Mouse (Mus musculus) forebrain, embryonic 11.5 days (tissue): ENCODE results near the gene Tmem106c. TPM values are rescaled to one million over a fixed set of nuclear protein-coding genes. Genes with fewer than 3 reads are reported as not detected.

Experiments
- ATAC-seq: fragments of 200-750 bp; cut with Nextera tagmentation; replicated peaks from 2 replicates; pipeline ENCODE4 v1.8.0; 2017; ENCODE audit warnings: moderate TSS enrichment; ENCODE audit not compliant: low FRiP score
- DNase-seq: peaks from one replicate; pipeline ENCODE4 v3.0.0-alpha.2; 2017; ENCODE audit warnings: low spot score
- H3K27ac ChIP-seq: fragments of 300-500 bp; sonication (generic); 2 replicates; pipeline ENCODE4 v1.5.1; 2014; ENCODE audit warnings: low read depth, low read length
- H3K27me3 ChIP-seq: fragments of 300-500 bp; sonication (generic); 2 replicates; pipeline ENCODE4 v1.6.1; 2014; ENCODE audit warnings: mild to moderate bottlenecking, low read length, mixed read lengths; ENCODE audit not compliant: control insufficient read depth, insufficient read depth
- H3K36me3 ChIP-seq: fragments of 300-500 bp; sonication (generic); 2 replicates; pipeline ENCODE4 v1.6.1; 2014; ENCODE audit warnings: mild to moderate bottlenecking, low read length, moderate library complexity, mixed read lengths; ENCODE audit not compliant: control insufficient read depth, insufficient read depth
- H3K4me1 ChIP-seq: fragments of 300-500 bp; sonication (generic); replicated peaks from 2 replicates; pipeline ENCODE4 v1.6.1; 2014; ENCODE audit warnings: low read length, mixed read lengths; ENCODE audit not compliant: control insufficient read depth, insufficient read depth
- H3K4me2 ChIP-seq: fragments of 300-500 bp; sonication (generic); 2 replicates; pipeline ENCODE4 v1.6.1; 2014; ENCODE audit warnings: low read depth, mild to moderate bottlenecking, low read length, moderate library complexity, mixed read lengths; ENCODE audit not compliant: severe bottlenecking
- H3K4me3 ChIP-seq: fragments of 300-500 bp; sonication (generic); 2 replicates; pipeline ENCODE4 v1.5.1; 2014; ENCODE audit warnings: low read depth, low read length
- H3K9ac ChIP-seq: fragments of 300-500 bp; sonication (generic); 2 replicates; pipeline ENCODE4 v1.6.1; 2014; ENCODE audit warnings: low read length
- H3K9me3 ChIP-seq: fragments of 300-500 bp; sonication (generic); 2 replicates; pipeline ENCODE4 v1.6.1; 2016; ENCODE audit warnings: low read length, mixed read lengths; ENCODE audit not compliant: control insufficient read depth
- WGBS: fragments of 180-500 bp; shearing (Covaris S2); extraction: QIAGEN DNeasy Blood & Tissue Kit; methylation state at CpG from one replicate; pipeline ENCODE4 v1.1.7; 2014; 5-methylcytosine and 5-hydroxymethylcytosine counted together
- polyA plus RNA-seq: library from polyadenylated mRNA; unstranded; fragments of >200 nt; fragmentation: Nextera tagmentation; extraction: Ambion mirVana; gene quantifications from 2 replicates; pipeline ENCODE4 v1.2.1, GENCODE M21; 2014

Tmem106c gene
- polyA plus RNA-seq, 1 experiment from 2014 or later: 44.5 TPM

DNA sequence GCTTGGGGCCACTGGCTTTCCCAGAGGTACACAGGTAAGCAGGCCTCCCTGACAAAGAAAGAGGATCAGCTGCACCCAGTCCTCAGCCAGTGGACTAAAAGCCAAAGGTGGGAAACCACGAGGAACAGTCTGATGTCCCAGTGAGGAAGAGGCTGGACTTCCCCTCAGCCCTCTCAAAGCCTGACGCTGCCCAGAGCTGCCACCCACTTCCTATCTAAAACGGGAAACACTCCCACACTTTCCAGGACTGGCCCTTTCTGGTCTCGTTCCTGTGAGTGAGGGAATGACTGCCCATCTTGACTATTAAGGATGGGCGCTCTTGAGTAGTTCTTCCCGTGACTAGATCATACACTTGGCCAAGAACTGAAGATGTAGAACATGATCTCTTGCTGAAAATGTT lies 36.2 kb upstream of the Tmem106c start:
- Histone ChIP-seq H3K4me3 (no peak overlapping the region), H3K9me3 (no peaks in the 10 kb centered on the region), H3K27me3 (no peaks in the 10 kb centered on the region), H3K4me1 (no peaks in the 10 kb centered on the region), H3K9ac (no peak overlapping the region), H3K36me3 (no peaks in the 10 kb centered on the region), H3K4me2 (no peak overlapping the region), H3K27ac (no peak overlapping the region)
- WGBS: 78% methylated on average over 6 of the region's 6 CpGs
- DNase-seq (no peak), ATAC-seq (no peak)

DNA sequence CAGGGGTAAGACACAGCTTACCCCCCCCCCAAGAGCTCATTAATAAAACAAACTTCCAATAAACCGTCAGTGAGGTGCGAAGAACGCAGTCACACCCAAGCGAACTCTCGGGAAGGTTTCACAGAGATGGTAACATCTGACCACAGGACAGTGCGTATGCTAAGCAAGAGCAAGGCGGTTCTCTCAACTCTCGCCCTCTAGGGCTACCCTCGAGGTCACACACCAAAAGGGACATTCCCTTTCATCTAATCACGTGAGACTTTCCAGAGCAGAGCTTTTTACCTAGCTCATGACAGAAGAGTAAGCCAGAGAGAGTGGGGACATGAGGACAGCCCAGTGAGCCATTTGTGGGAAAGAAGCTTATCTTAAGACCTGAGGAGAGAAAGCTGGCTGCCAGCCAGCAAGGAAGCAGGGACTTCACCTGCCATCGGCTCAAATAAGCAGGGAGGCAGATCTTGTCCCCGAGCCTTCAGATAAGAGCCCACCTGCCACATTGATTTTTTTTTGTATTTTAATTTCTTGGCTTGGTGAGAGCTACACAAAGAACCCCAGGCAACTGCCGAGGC lies 34.7 kb upstream of the Tmem106c start:
- ATAC-seq (no peak), DNase-seq (no peak)
- Histone ChIP-seq H3K36me3 (no peaks in the 10 kb centered on the region), H3K27me3 (no peaks in the 10 kb centered on the region), H3K9me3 (no peaks in the 10 kb centered on the region), H3K4me3 (no peak overlapping the region), H3K4me1 (no peaks in the 10 kb centered on the region), H3K9ac (no peak overlapping the region), H3K27ac (no peak overlapping the region), H3K4me2 (no peak overlapping the region)
- 69% methylated on average over 13 of the region's 13 CpGs for WGBS

DNA sequence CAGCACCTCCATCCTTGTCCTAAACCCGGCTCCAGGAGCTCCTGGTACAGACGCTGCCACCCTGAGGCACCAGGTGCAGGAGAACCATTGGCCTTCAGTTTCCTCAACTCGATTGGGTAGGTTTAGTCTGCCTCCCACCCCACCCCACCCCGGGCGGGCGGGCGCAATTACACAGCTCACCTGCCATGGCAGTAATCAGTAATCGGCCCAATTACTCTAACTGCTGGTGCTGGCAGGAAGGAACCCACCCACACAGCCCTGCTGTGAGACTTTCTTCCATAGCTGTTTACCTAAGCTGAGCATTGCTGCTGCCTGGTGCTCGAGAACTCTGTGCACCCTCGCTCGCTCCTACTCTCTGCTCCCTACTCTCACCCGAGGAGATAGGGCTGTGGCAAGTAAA lies 31.6 kb upstream of the Tmem106c start:
- no peaks in the 10 kb centered on the region for H3K4me1 ChIP-seq
- no peaks in the 10 kb centered on the region for H3K27me3 ChIP-seq
- no peak overlapping the region for H3K9ac ChIP-seq

GRCm38 (mm10) chr15:97938580-97938979 lies 25.4 kb upstream of the Tmem106c start:
- DNase-seq (peak; percentile 30), ATAC-seq (no peak)
- WGBS: 62% methylated on average over 6 of the region's 6 CpGs
- H3K4me2 ChIP-seq: no peak overlapping the region
- no peak overlapping the region for H3K9ac ChIP-seq
- H3K27ac ChIP-seq: no peak overlapping the region
- H3K36me3 ChIP-seq: no peaks in the 10 kb centered on the region
- H3K9me3 ChIP-seq: no peaks in the 10 kb centered on the region
- H3K4me3 ChIP-seq: no peak overlapping the region
- H3K27me3 ChIP-seq: no peaks in the 10 kb centered on the region
- no peaks in the 10 kb centered on the region for H3K4me1 ChIP-seq

More for the DNA sequence above, 31.6 kb upstream of the Tmem106c start:
- Histone ChIP-seq H3K4me2 (no peak overlapping the region), H3K36me3 (no peaks in the 10 kb centered on the region), H3K27ac (no peak overlapping the region), H3K9me3 (no peaks in the 10 kb centered on the region), H3K4me3 (no peak overlapping the region)
- 92% methylated on average over 12 of the region's 12 CpGs for WGBS
- no peak for DNase-seq
- ATAC-seq: no peak

- WGBS: 84% methylated on average over 2 of the region's 2 CpGs
These were observed 23.9 kb upstream of the Tmem106c start for GRCm38 (mm10) chr15:97940088-97940487.

DNA sequence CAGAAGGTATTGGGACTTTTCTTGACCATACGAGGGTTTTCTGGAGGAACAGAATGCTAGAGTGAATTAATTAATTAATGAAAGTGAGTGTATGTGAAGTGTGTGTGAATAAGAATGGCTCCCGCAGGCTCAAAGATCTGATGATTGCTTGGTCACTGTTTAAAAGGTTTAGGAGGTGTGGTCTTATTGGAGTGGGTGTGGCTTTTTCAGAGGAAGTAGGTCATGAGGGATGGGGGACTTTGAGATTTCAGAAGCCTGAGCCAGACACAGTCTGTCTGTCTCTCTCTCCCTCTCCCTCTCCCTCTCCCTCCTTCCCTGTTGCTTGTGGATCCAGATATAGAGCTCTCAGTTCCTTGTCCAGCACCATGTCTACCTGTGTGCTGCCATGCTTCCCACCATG lies 22.7 kb upstream of the Tmem106c start:
- H3K4me3 ChIP-seq: no peak overlapping the region
- DNase-seq: peak; percentile 6
- H3K27ac ChIP-seq: no peak overlapping the region
- no peak overlapping the region for H3K4me2 ChIP-seq
- H3K36me3 ChIP-seq: no peaks in the 10 kb centered on the region
- no peaks in the 10 kb centered on the region for H3K4me1 ChIP-seq
- no peak for ATAC-seq
- H3K9ac ChIP-seq: no peak overlapping the region
- no peaks in the 10 kb centered on the region for H3K27me3 ChIP-seq
- 88% methylated on average over 2 of the region's 2 CpGs for WGBS
- H3K9me3 ChIP-seq: no peaks in the 10 kb centered on the region

More at GRCm38 (mm10) chr15:97940088-97940487, 23.9 kb upstream of the Tmem106c start:
- DNase-seq (peak; percentile 2), ATAC-seq (no peak)
- Histone ChIP-seq H3K27ac (no peak overlapping the region), H3K4me1 (no peaks in the 10 kb centered on the region), H3K9ac (no peak overlapping the region), H3K36me3 (no peaks in the 10 kb centered on the region), H3K9me3 (no peaks in the 10 kb centered on the region), H3K27me3 (no peaks in the 10 kb centered on the region), H3K4me3 (no peak overlapping the region), H3K4me2 (no peak overlapping the region)

DNA sequence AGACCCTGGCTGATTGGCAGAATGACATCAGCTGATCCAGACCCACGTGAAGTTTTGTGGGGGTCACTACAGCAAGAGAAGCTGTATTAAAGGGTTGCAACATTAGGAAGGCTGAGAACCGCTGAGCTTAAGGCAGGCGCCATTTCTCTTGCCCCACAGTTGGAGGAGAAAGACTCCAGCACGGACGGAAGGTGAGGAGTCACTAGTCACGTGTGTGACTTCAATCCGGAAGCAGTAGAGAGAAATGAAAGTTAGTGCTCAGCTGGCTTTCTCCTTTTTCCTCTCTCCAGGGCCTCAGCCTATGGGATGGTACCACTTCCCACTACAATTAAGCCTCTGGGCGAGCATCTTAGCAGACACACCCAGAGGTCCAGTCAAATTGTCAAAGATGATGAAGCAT lies 21.5 kb upstream of the Tmem106c start:
- DNase-seq: peak; percentile 29
- Histone ChIP-seq H3K4me3 (no peak overlapping the region), H3K27ac (no peak overlapping the region), H3K9me3 (no peaks in the 10 kb centered on the region), H3K9ac (no peak overlapping the region), H3K36me3 (no peaks in the 10 kb centered on the region), H3K27me3 (no peaks in the 10 kb centered on the region), H3K4me1 (no peaks in the 10 kb centered on the region), H3K4me2 (no peak overlapping the region)
- WGBS: 85% methylated on average over 8 of the region's 8 CpGs
- ATAC-seq: no peak

- no peak overlapping the region for H3K9ac ChIP-seq
- WGBS: 92% methylated on average over 8 of the region's 8 CpGs
- H3K4me2 ChIP-seq: no peak overlapping the region
- no peaks in the 10 kb centered on the region for H3K9me3 ChIP-seq
- DNase-seq (peak; percentile 37), ATAC-seq (no peak)
- no peak overlapping the region for H3K4me3 ChIP-seq
- H3K4me1 ChIP-seq: no peaks in the 10 kb centered on the region
- H3K27me3 ChIP-seq: no peaks in the 10 kb centered on the region
- no peaks in the 10 kb centered on the region for H3K36me3 ChIP-seq
- no peak overlapping the region for H3K27ac ChIP-seq
These were observed 20.6 kb upstream of the Tmem106c start for GRCm38 (mm10) chr15:97943356-97943755.

DNA sequence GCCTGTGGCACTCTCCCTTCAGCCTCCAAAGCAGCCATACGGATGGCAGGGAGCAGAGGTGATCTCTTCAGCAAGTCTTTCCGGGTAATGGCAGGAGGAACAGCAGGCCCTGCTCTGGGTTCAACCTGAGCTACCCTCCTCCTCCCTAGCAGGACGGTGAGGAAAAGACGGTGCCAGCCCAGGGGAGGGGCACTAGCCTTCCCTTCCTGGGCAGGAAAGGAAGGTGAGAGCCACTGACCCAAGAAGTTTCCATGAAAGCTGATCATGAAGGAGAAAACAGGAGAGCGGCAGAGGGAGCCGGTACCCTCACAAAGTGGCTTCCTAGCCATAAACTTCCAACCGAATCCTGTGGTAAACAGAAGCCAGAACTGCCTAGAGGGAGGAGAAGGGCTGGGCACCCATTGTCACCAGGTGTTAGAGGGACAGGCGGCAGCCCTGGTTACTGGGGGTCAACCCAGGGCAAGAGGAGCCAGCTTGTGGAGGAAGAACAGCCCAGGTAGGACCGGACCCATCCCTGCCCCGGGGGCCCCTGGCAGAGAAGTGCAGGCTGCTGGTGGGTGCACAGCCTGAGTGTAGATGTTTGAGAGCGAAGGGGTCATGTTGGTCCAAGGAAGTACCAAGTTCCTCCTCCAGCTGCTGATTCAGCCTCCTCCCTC lies 19.0 kb upstream of the Tmem106c start:
- Histone ChIP-seq H3K4me3 (no peak overlapping the region), H3K27ac (no peak overlapping the region), H3K9me3 (no peaks in the 10 kb centered on the region), H3K36me3 (no peaks in the 10 kb centered on the region), H3K27me3 (no peaks in the 10 kb centered on the region), H3K4me1 (no peaks in the 10 kb centered on the region), H3K9ac (no peak overlapping the region), H3K4me2 (no peak overlapping the region)
- WGBS: 85% methylated on average over 11 of the region's 11 CpGs
- no peak for ATAC-seq
- peak; percentile 46 for DNase-seq
